Mouse (Mus musculus): ENCODE data around the gene Orai2. TPM values are rescaled to one million over a fixed set of nuclear protein-coding genes. Genes with fewer than 3 reads are reported as not detected.

Gene Orai2
- polyA plus RNA-seq, 1 experiment from 2014 or later = 5.6 TPM

- no peak for ATAC-seq (ENCODE audit: low FRiP score, low TSS enrichment)
These were observed 23.6 kb downstream of the Orai2 start for GRCm38 (mm10) chr5:136146936-136147335.

DNA sequence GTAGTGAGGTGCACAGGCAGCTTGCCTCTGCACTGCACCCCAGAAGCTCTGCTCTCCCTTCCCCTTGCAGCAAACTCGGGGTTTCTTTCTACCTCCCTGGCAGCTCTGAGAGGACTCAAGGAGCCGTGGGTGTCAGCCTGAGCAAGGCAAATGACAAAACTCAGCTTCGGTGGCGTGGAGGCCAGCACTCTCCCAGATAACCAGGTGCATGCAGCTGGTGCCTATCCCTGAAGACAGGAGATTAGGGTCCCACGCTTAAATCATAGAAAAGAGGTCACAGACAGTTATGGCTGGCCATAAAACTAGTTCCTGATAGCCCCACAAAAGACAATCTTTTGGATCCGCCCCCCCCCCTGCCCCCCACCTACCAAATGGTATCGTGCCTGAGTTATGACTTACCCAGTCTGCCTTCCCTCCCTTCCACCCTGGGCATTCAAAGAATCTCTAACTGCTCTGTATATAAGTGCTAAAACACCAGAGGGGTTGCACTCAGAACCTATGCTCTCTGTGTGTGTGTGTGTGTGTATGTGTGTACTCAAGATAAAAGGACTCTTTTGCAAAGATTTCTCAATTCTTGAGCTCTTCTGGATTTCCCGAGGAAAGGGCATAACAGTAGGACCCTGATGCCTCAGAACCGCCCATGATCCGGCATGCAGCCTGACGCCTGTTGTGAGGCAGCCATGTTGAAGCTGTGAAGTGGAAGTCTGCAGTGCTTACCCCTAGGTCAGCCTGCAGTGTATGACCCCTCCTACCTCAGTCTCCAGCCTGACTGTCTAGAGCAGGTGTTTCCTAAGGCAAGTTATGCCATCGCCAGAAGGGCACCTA, 25.7 kb downstream of the Orai2 start:
- ATAC-seq (ENCODE audit: low FRiP score, low TSS enrichment) = no peak
- Histone ChIP-seq H3K4me3 (ENCODE audit: low read length) (no peak overlapping the region), H3K27me3 (ENCODE audit: control insufficient read depth, insufficient read depth, low read length) (no peaks in the 10 kb centered on the region), H3K4me1 (ENCODE audit: control insufficient read depth, insufficient read depth, low read length) (no peaks in the 10 kb centered on the region), H3K36me3 (ENCODE audit: control insufficient read depth, insufficient read depth, low read length) (peaks cover 22% of the 10 kb centered on the region), H3K4me2 (replicated peaks; ENCODE audit: low read depth, low read length) (no peak overlapping the region), H3K9me3 (ENCODE audit: control insufficient read depth, low read length) (0 out of 2 replicates have a peak, but pooled peaks cover 4% of the 10 kb centered on the region), H3K27ac (ENCODE audit: low read depth, low read length) (no peak overlapping the region), H3K9ac (ENCODE audit: low read depth, low read length) (no peak overlapping the region)
- WGBS = 39% methylated on average over 12 of the region's 12 CpGs

More at GRCm38 (mm10) chr5:136146936-136147335, 23.6 kb downstream of the Orai2 start:
- WGBS = 100% methylated on average over 1 of the region's 1 CpGs
- Histone ChIP-seq H3K36me3 (ENCODE audit: control insufficient read depth, insufficient read depth, low read length) (peaks cover 1% of the 10 kb centered on the region; the same call in 1 of the 2 replicates), H3K27me3 (ENCODE audit: control insufficient read depth, insufficient read depth, low read length) (no peaks in the 10 kb centered on the region), H3K4me2 (replicated peaks; ENCODE audit: low read depth, low read length) (no peak overlapping the region), H3K4me3 (ENCODE audit: low read length) (no peak overlapping the region), H3K27ac (ENCODE audit: low read depth, low read length) (no peak overlapping the region), H3K4me1 (ENCODE audit: control insufficient read depth, insufficient read depth, low read length) (no peaks in the 10 kb centered on the region), H3K9ac (ENCODE audit: low read depth, low read length) (no peak overlapping the region), H3K9me3 (ENCODE audit: control insufficient read depth, low read length) (0 out of 2 replicates have a peak, but pooled peaks cover 4% of the 10 kb centered on the region)

- H3K4me2 ChIP-seq (replicated peaks; ENCODE audit: low read depth, low read length) = no peak overlapping the region
- 0 out of 2 replicates have a peak, but pooled peaks cover 4% of the 10 kb centered on the region for H3K9me3 ChIP-seq (ENCODE audit: control insufficient read depth, low read length)
- ATAC-seq (ENCODE audit: low FRiP score, low TSS enrichment) = no peak
- no peaks in the 10 kb centered on the region for H3K4me1 ChIP-seq (ENCODE audit: control insufficient read depth, insufficient read depth, low read length)
- H3K4me3 ChIP-seq (ENCODE audit: low read length) = no peak overlapping the region
- WGBS = 89% methylated on average over 6 of the region's 6 CpGs
- peaks cover 34% of the 10 kb centered on the region for H3K36me3 ChIP-seq (ENCODE audit: control insufficient read depth, insufficient read depth, low read length)
- no peaks in the 10 kb centered on the region for H3K27me3 ChIP-seq (ENCODE audit: control insufficient read depth, insufficient read depth, low read length)
- no peak overlapping the region for H3K27ac ChIP-seq (ENCODE audit: low read depth, low read length)
- H3K9ac ChIP-seq (ENCODE audit: low read depth, low read length) = no peak overlapping the region
These were observed 27.3 kb downstream of the Orai2 start for GRCm38 (mm10) chr5:136143161-136143755.

- H3K9ac ChIP-seq (ENCODE audit: low read depth, low read length) = no peak overlapping the region
- H3K4me3 ChIP-seq (ENCODE audit: low read length) = no peak overlapping the region
- 0 out of 2 replicates have a peak, but pooled peaks cover 4% of the 10 kb centered on the region for H3K9me3 ChIP-seq (ENCODE audit: control insufficient read depth, low read length)
- H3K27ac ChIP-seq (ENCODE audit: low read depth, low read length) = no peak overlapping the region
- ATAC-seq (ENCODE audit: low FRiP score, low TSS enrichment) = no peak
- H3K36me3 ChIP-seq (ENCODE audit: control insufficient read depth, insufficient read depth, low read length) = peaks cover 36% of the 10 kb centered on the region
- WGBS = 90% methylated on average over 5 of the region's 5 CpGs
- H3K4me1 ChIP-seq (ENCODE audit: control insufficient read depth, insufficient read depth, low read length) = no peaks in the 10 kb centered on the region
- H3K4me2 ChIP-seq (replicated peaks; ENCODE audit: low read depth, low read length) = no peak overlapping the region
- H3K27me3 ChIP-seq (ENCODE audit: control insufficient read depth, insufficient read depth, low read length) = no peaks in the 10 kb centered on the region
These were observed 27.8 kb downstream of the Orai2 start for GRCm38 (mm10) chr5:136142746-136143145.

DNA sequence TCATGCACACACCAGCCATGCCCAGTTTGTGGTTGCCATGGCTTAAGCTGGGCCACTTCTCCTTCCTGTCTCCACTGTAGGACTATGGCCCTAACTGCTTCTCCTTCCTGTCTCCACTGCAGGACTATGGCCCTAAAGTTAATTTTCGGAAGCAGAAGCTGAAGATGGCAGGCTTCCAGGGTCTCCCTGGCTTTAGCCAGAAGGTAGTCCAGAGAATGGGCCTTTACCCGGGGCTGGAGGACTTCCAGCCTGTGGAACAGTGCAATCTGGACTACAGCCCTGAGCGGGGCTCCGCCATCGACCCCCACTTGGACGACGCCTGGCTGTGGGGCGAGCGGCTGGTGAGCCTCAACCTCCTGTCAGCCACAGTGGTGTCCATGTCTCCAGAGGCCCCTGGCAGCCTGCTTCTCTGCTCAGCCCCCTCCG, 30.4 kb downstream of the Orai2 start:
- Histone ChIP-seq H3K9me3 (ENCODE audit: control insufficient read depth, low read length) (0 out of 2 replicates have a peak, but pooled peaks cover 4% of the 10 kb centered on the region), H3K27ac (ENCODE audit: low read depth, low read length) (no peak overlapping the region), H3K36me3 (ENCODE audit: control insufficient read depth, insufficient read depth, low read length) (peaks cover 36% of the 10 kb centered on the region), H3K27me3 (ENCODE audit: control insufficient read depth, insufficient read depth, low read length) (no peaks in the 10 kb centered on the region), H3K9ac (ENCODE audit: low read depth, low read length) (no peak overlapping the region), H3K4me3 (ENCODE audit: low read length) (no peak overlapping the region), H3K4me2 (replicated peaks; ENCODE audit: low read depth, low read length) (no peak overlapping the region), H3K4me1 (ENCODE audit: control insufficient read depth, insufficient read depth, low read length) (no peaks in the 10 kb centered on the region; the same call in 1 of the 2 replicates)
- 96% methylated on average over 10 of the region's 10 CpGs for WGBS
- ATAC-seq (ENCODE audit: low FRiP score, low TSS enrichment) = no peak

GRCm38 (mm10) chr5:136139393-136139792, 31.1 kb downstream of the Orai2 start:
- Histone ChIP-seq H3K9me3 (ENCODE audit: control insufficient read depth, low read length) (0 out of 2 replicates have a peak, but pooled peaks cover 4% of the 10 kb centered on the region), H3K4me1 (ENCODE audit: control insufficient read depth, insufficient read depth, low read length) (peaks cover 3% of the 10 kb centered on the region; the same call in 1 of the 2 replicates), H3K4me2 (replicated peaks; ENCODE audit: low read depth, low read length) (no peak overlapping the region), H3K36me3 (ENCODE audit: control insufficient read depth, insufficient read depth, low read length) (peaks cover 36% of the 10 kb centered on the region), H3K27me3 (ENCODE audit: control insufficient read depth, insufficient read depth, low read length) (no peaks in the 10 kb centered on the region), H3K9ac (ENCODE audit: low read depth, low read length) (no peak overlapping the region), H3K27ac (ENCODE audit: low read depth, low read length) (no peak overlapping the region), H3K4me3 (ENCODE audit: low read length) (no peak overlapping the region)
- ATAC-seq (ENCODE audit: low FRiP score, low TSS enrichment) = no peak
- 95% methylated on average over 13 of the region's 13 CpGs for WGBS

DNA sequence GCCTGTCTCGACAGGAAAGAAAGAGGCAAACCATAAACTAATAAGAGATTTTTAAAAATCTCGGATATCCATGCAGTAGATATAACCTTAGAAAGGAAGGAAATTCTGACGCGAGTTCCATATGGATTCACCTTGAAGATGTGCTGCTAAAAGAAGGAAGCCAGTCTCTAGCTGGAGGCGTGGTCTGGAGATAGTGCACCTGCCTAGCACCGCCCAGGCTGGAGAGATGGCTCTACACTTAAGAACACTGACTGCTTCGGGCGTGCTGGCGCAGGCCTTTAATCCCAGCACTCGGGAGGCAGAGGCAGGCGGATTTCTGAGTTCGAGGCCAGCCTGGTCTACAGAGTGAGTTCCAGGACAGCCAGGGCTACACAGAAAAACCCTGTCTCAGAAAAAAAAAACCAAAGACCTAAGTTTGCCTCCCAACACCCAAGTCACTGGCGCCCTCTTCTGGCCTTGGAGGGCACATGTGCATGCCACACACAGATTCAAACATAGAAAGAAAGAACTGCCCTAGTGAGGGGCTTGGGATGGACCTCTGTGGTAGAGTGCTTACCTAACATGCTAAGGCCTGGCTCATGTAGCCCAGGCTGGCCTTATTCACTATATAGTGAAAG, 32.7 kb downstream of the Orai2 start:
- peaks cover 3% of the 10 kb centered on the region; the same call in 1 of the 2 replicates for H3K4me1 ChIP-seq (ENCODE audit: control insufficient read depth, insufficient read depth, low read length)
- no peak overlapping the region for H3K27ac ChIP-seq (ENCODE audit: low read depth, low read length)
- no peak for ATAC-seq (ENCODE audit: low FRiP score, low TSS enrichment)
- H3K36me3 ChIP-seq (ENCODE audit: control insufficient read depth, insufficient read depth, low read length) = peaks cover 47% of the 10 kb centered on the region
- no peak overlapping the region for H3K4me3 ChIP-seq (ENCODE audit: low read length)
- no peak overlapping the region for H3K9ac ChIP-seq (ENCODE audit: low read depth, low read length)
- no peaks in the 10 kb centered on the region for H3K27me3 ChIP-seq (ENCODE audit: control insufficient read depth, insufficient read depth, low read length)
- no peak overlapping the region for H3K4me2 ChIP-seq (replicated peaks; ENCODE audit: low read depth, low read length)
- WGBS = 83% methylated on average over 13 of the region's 13 CpGs
- no peaks in the 10 kb centered on the region for H3K9me3 ChIP-seq (ENCODE audit: control insufficient read depth, low read length)

- Histone ChIP-seq H3K4me1 (ENCODE audit: control insufficient read depth, insufficient read depth, low read length) (peaks cover 3% of the 10 kb centered on the region; the same call in 1 of the 2 replicates), H3K9me3 (ENCODE audit: control insufficient read depth, low read length) (no peaks in the 10 kb centered on the region), H3K27me3 (ENCODE audit: control insufficient read depth, insufficient read depth, low read length) (no peaks in the 10 kb centered on the region), H3K36me3 (ENCODE audit: control insufficient read depth, insufficient read depth, low read length) (peaks cover 55% of the 10 kb centered on the region), H3K9ac (ENCODE audit: low read depth, low read length) (peak overlapping the region; percentile 79), H3K4me3 (ENCODE audit: low read length) (peak overlapping the region; percentile 87), H3K4me2 (replicated peaks; ENCODE audit: low read depth, low read length) (peak overlapping the region; percentile 74), H3K27ac (ENCODE audit: low read depth, low read length) (peak overlapping the region; percentile 43; the same call in 1 of the 2 replicates)
- WGBS = 5% methylated on average over 20 of the region's 20 CpGs
- peak; percentile 9; the same call in 1 of the 2 replicates for ATAC-seq (ENCODE audit: low FRiP score, low TSS enrichment)
These were observed 34.1 kb downstream of the Orai2 start for GRCm38 (mm10) chr5:136136292-136136990.
